Mouse (Mus musculus): ENCODE data around the gene Hist1h2ac.

The Hist1h2ac gene

GRCm38 (mm10) chr13:23659636-23660366 is 23.9 kb downstream of the Hist1h2ac start:
- DNase-seq (ENCODE audit: extremely low read depth, low read depth), result no peak
